Mouse (Mus musculus): Measurements from ENCODE around the gene Gm2888. TPM values are rescaled to one million over a fixed set of nuclear protein-coding genes. Genes with fewer than 3 reads are reported as not detected.
"Not testable (repeated sequence)": the region's sequence is repeated elsewhere in the genome, so short reads cannot be mapped to it uniquely, and the experiment has no call there.

Gene Gm2888
- not detected for total RNA-seq (2022)

- DNase-seq (ENCODE audit: low spot score): not testable (repeated sequence)
Measured at GRCm38 (mm10) chr14:3029702-3030101, at the start of gene Gm2888. Gene Gm2888 (plus strand): TSS chr14:3030002.

DNA sequence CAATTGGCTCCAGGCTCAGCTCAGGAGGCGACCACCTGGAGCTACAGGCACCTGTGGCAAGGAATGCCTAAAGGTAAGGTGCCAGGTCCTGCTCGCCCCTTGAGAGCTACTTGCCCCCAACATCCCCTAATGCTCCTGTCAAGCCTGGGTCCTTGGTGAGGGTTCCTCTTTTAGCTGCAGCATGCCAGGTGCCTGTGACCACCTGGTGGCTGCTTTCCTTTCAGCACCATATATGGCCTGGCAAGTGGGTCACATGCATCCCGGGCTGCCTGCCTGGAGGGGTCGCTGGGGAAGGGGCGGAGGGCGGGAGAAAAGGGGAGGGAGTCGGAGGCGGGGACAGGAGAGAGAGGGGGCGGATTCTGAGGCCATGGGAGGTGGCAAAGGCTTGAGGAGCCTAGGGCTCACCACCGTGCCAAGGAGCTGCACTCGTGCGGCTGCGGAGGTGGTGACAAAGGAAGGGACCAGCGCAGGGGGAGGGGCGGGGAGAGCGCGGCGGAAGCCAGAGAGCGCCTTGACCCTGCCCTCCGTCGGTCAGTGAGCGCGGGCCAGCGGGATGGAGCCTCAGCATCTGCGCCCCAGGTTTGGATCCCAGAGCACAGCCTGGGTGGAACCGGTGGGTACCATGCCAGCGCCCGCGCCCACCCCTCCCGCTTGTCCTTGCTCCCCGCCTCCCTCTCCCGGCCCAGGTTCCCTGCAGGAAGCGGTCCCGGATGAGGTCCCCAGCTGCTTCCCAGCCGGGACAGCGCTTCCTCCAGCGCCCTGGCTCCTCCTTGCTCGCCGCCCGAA, 19.1 kb downstream of the Gm2888 start, which contains the start of gene Gm2897:
Gene Gm2897 (plus strand): TSS at position 559 of the 786 bp plus-strand sequence.
- DNase-seq (ENCODE audit: low spot score): peak; percentile 4

- not testable (repeated sequence) for DNase-seq (ENCODE audit: low spot score)
Measured at GRCm38 (mm10) chr14:3049513-3049800, 19.7 kb downstream of the Gm2888 start.

- DNase-seq (ENCODE audit: low spot score): not testable (repeated sequence)
Measured at GRCm38 (mm10) chr14:3050087-3050486, 20.3 kb downstream of the Gm2888 start.

Other genes with a start within 250 kb of the Gm2888 start
- under 1 TPM in 2 of 4 experiments, not detected in 2; 0.33 to 0.35 TPM for gene Gm2897, start 19.3 kb downstream of the Gm2888 start, total RNA-seq (2022)
- not detected for gene Gm10340, start 104.0 kb downstream of the Gm2888 start, total RNA-seq (2022)
- gene Gm5795, start 158.3 kb downstream of the Gm2888 start, total RNA-seq (2022): not detected
- gene D830030K20Rik, start 178.5 kb downstream of the Gm2888 start, total RNA-seq (2022): under 1 TPM; 0.41 to 0.91 (median 0.57) TPM

All from heart, adult 8-10 months (tissue).